Mouse (Mus musculus) bone marrow macrophage, adult 2 months (primary cell): ENCODE measurements around the gene B4galt1. TPM values are rescaled to one million over a fixed set of nuclear protein-coding genes. Genes with fewer than 3 reads are reported as not detected.

ENCODE experiments used
- H3K27ac ChIP-seq: 2 replicates; pipeline ENCODE4 v1.5.1; 2012; ENCODE audit warnings: low read depth, low read length; ENCODE audit not compliant: insufficient read depth
- H3K4me1 ChIP-seq: 2 replicates; pipeline ENCODE4 v1.6.1; 2012; ENCODE audit warnings: low read length; ENCODE audit not compliant: control insufficient read depth, insufficient read depth
- H3K4me3 ChIP-seq: 2 replicates; pipeline ENCODE4 v1.5.1; 2012; ENCODE audit warnings: mild to moderate bottlenecking, low read length, moderate library complexity; ENCODE audit not compliant: insufficient read depth
- CTCF ChIP-seq: IDR thresholded peaks from 2 replicates; pipeline ENCODE4 v1.5.1; 2012; ENCODE audit warnings: low read depth, mild to moderate bottlenecking, low read length, moderate library complexity
- POLR2A ChIP-seq: IDR thresholded peaks from 2 replicates; pipeline ENCODE4 v1.6.1; 2012; ENCODE audit warnings: mild to moderate bottlenecking, low read depth, low read length, borderline replicate concordance
- polyA plus RNA-seq: library from polyadenylated mRNA; stranded (reverse); fragments of >200 nt; gene quantifications from 2 replicates; pipeline ENCODE4 v1.2.4, GENCODE M21; 2012; ENCODE audit not compliant: missing spikeins, insufficient read depth, insufficient read length

B4galt1 gene
- polyA plus RNA-seq, 1 experiment = 75.9 TPM

GRCm38 (mm10) chr4:40852249-40852781, 1.5 kb downstream of the B4galt1 start:
- TF ChIP-seq CTCF (no peak), POLR2A (no peak)
- Histone ChIP-seq H3K4me1 (peaks cover 40% of the 10 kb centered on the region), H3K27ac (peak overlapping the region; percentile 90), H3K4me3 (peak overlapping the region; percentile 82)

- Histone ChIP-seq H3K4me1 (peaks cover 43% of the 10 kb centered on the region), H3K4me3 (peak overlapping the region; percentile 82), H3K27ac (peak overlapping the region; percentile 90)
- TF ChIP-seq CTCF = no peak
- TF ChIP-seq POLR2A = no peak
Observed at GRCm38 (mm10) chr4:40851763-40852248, 2.0 kb downstream of the B4galt1 start.

- TF ChIP-seq CTCF (no peak), POLR2A (no peak)
- Histone ChIP-seq H3K4me3 (peak overlapping the region; percentile 82), H3K27ac (peak overlapping the region; percentile 90), H3K4me1 (peaks cover 46% of the 10 kb centered on the region)
Observed at GRCm38 (mm10) chr4:40851031-40851762, 2.6 kb downstream of the B4galt1 start.

GRCm38 (mm10) chr4:40850582-40850981, 3.2 kb downstream of the B4galt1 start:
- no peak for TF ChIP-seq POLR2A
- Histone ChIP-seq H3K27ac (peak overlapping the region; percentile 90), H3K4me3 (peak overlapping the region; percentile 82), H3K4me1 (peaks cover 52% of the 10 kb centered on the region)

- Histone ChIP-seq H3K27ac (no peak overlapping the region), H3K4me1 (peaks cover 55% of the 10 kb centered on the region), H3K4me3 (no peak overlapping the region)
- TF ChIP-seq CTCF = no peak
- no peak for TF ChIP-seq POLR2A
Observed at GRCm38 (mm10) chr4:40849518-40849917, 4.3 kb downstream of the B4galt1 start.

- Histone ChIP-seq H3K4me1 (peaks cover 64% of the 10 kb centered on the region), H3K27ac (no peak overlapping the region), H3K4me3 (no peak overlapping the region)
- TF ChIP-seq POLR2A (no peak), CTCF (no peak)
Observed at GRCm38 (mm10) chr4:40848246-40848645, 5.6 kb downstream of the B4galt1 start.

- Histone ChIP-seq H3K27ac (peak overlapping the region; percentile 44), H3K4me1 (peaks cover 74% of the 10 kb centered on the region), H3K4me3 (peak overlapping the region; percentile 6; the same call in 1 of the 2 replicates)
- no peak for TF ChIP-seq POLR2A
- no peak for TF ChIP-seq CTCF
Observed at GRCm38 (mm10) chr4:40847160-40847559, 6.6 kb downstream of the B4galt1 start.

- TF ChIP-seq CTCF (no peak), POLR2A (no peak)
- Histone ChIP-seq H3K4me1 (peaks cover 78% of the 10 kb centered on the region), H3K27ac (peak overlapping the region; percentile 77; the same call in 1 of the 2 replicates), H3K4me3 (peak overlapping the region; percentile 11; the same call in 1 of the 2 replicates)
Observed at GRCm38 (mm10) chr4:40846143-40846931, 7.5 kb downstream of the B4galt1 start.

GRCm38 (mm10) chr4:40844811-40845751, 8.7 kb downstream of the B4galt1 start:
- Histone ChIP-seq H3K4me1 (peaks cover 77% of the 10 kb centered on the region), H3K27ac (peak overlapping the region; percentile 77), H3K4me3 (peak overlapping the region; percentile 12; the same call in 1 of the 2 replicates)
- TF ChIP-seq POLR2A (no peak), CTCF (no peak)
